Mouse (Mus musculus) forebrain, embryonic 11.5 days (tissue): ENCODE results near the gene Hif1an. TPM values are rescaled to one million over a fixed set of nuclear protein-coding genes. Genes with fewer than 3 reads are reported as not detected.
A peak's percentile ranks its signal among the peaks of the same experiment; 100 is the strongest.

Experiments
- ATAC-seq: fragments of 200-750 bp; cut with Nextera tagmentation; replicated peaks from 2 replicates; pipeline ENCODE4 v1.8.0; 2017; ENCODE audit warnings: moderate TSS enrichment; ENCODE audit not compliant: low FRiP score
- DNase-seq: peaks from one replicate; pipeline ENCODE4 v3.0.0-alpha.2; 2017; ENCODE audit warnings: low spot score
- H3K27ac ChIP-seq: fragments of 300-500 bp; sonication (generic); 2 replicates; pipeline ENCODE4 v1.5.1; 2014; ENCODE audit warnings: low read depth, low read length
- H3K27me3 ChIP-seq: fragments of 300-500 bp; sonication (generic); 2 replicates; pipeline ENCODE4 v1.6.1; 2014; ENCODE audit warnings: mild to moderate bottlenecking, low read length, mixed read lengths; ENCODE audit not compliant: control insufficient read depth, insufficient read depth
- H3K36me3 ChIP-seq: fragments of 300-500 bp; sonication (generic); 2 replicates; pipeline ENCODE4 v1.6.1; 2014; ENCODE audit warnings: mild to moderate bottlenecking, low read length, moderate library complexity, mixed read lengths; ENCODE audit not compliant: control insufficient read depth, insufficient read depth
- H3K4me1 ChIP-seq: fragments of 300-500 bp; sonication (generic); replicated peaks from 2 replicates; pipeline ENCODE4 v1.6.1; 2014; ENCODE audit warnings: low read length, mixed read lengths; ENCODE audit not compliant: control insufficient read depth, insufficient read depth
- H3K4me2 ChIP-seq: fragments of 300-500 bp; sonication (generic); 2 replicates; pipeline ENCODE4 v1.6.1; 2014; ENCODE audit warnings: low read depth, mild to moderate bottlenecking, low read length, moderate library complexity, mixed read lengths; ENCODE audit not compliant: severe bottlenecking
- H3K4me3 ChIP-seq: fragments of 300-500 bp; sonication (generic); 2 replicates; pipeline ENCODE4 v1.5.1; 2014; ENCODE audit warnings: low read depth, low read length
- H3K9ac ChIP-seq: fragments of 300-500 bp; sonication (generic); 2 replicates; pipeline ENCODE4 v1.6.1; 2014; ENCODE audit warnings: low read length
- H3K9me3 ChIP-seq: fragments of 300-500 bp; sonication (generic); 2 replicates; pipeline ENCODE4 v1.6.1; 2016; ENCODE audit warnings: low read length, mixed read lengths; ENCODE audit not compliant: control insufficient read depth
- WGBS: fragments of 180-500 bp; shearing (Covaris S2); extraction: QIAGEN DNeasy Blood & Tissue Kit; methylation state at CpG from one replicate; pipeline ENCODE4 v1.1.7; 2014; 5-methylcytosine and 5-hydroxymethylcytosine counted together
- polyA plus RNA-seq: library from polyadenylated mRNA; unstranded; fragments of >200 nt; fragmentation: Nextera tagmentation; extraction: Ambion mirVana; gene quantifications from 2 replicates; pipeline ENCODE4 v1.2.1, GENCODE M21; 2014

Gene Hif1an
- polyA plus RNA-seq, 1 experiment from 2014 or later, result 33.0 TPM

- no peak within 1 kb of the TSS for H3K4me2 ChIP-seq
- no peak within 1 kb of the TSS for H3K27ac ChIP-seq
- H3K4me3 ChIP-seq, result no peak within 1 kb of the TSS
- 99% methylated on average over 4 of the region's 4 CpGs for WGBS
- ATAC-seq (no peak), DNase-seq (no peak)
- H3K27me3 ChIP-seq, result no peaks in the 10 kb centered on the region
- no peaks in the 10 kb centered on the region for H3K9me3 ChIP-seq
- no peaks in the 10 kb centered on the region for H3K4me1 ChIP-seq
- peaks cover 8% of the 10 kb centered on the region for H3K36me3 ChIP-seq
- H3K9ac ChIP-seq, result no peak within 1 kb of the TSS
These were observed 9.9 kb upstream of the Hif1an start, which contains the start of gene Gm20538 for GRCm38 (mm10) chr19:44552731-44553130. Gm20538 (minus strand) TSS chr19:44552831.

DNA sequence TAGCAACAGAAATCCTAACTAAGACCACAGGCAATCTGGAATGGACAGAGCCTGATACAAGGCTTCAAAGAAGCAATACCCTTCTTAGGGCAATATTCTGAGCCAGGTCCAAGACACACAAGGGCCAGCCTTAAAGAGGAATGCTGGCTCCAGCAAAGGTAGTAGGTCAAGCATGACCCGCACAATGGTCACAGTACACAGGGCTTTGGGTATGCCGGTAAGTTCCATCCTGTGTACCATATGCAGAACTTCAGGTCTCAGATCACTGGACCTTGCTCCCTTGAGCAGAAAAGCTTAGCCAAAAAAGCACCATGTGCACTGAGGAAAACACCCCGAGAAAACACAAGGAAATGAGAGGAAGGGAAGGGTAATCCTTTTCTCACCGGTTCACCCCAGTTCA is 9.4 kb upstream of the Hif1an start:
- no peak overlapping the region for H3K4me2 ChIP-seq
- H3K36me3 ChIP-seq, result peaks cover 8% of the 10 kb centered on the region
- no peak overlapping the region for H3K4me3 ChIP-seq

DNA sequence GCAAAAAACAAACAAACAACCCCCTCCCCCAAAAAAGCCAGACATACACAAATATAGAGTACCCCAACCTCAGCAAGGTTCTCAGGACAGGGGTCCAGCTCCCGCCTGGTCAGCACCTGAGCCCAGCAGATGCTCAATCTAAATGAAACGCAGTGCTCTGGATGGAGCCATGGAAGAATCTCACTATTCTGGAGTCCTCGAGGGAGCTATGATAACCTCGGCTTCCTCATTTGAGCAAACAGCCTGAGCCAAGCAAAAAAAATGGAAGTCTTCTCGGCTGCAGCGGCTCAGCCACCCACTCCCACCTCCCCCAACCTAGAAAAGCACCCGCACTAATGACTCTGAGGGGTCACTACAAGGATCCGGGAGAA is 8.2 kb upstream of the Hif1an start:
- H3K9ac ChIP-seq, result peak overlapping the region; percentile 92
- no peaks in the 10 kb centered on the region for H3K27me3 ChIP-seq
- peak overlapping the region; percentile 93 for H3K4me3 ChIP-seq
- H3K27ac ChIP-seq, result no peak overlapping the region
- H3K9me3 ChIP-seq, result no peaks in the 10 kb centered on the region
- H3K4me2 ChIP-seq, result peak overlapping the region; percentile 91
- no peaks in the 10 kb centered on the region for H3K4me1 ChIP-seq
- WGBS, result 6% methylated on average over 8 of the region's 8 CpGs
- no peak for DNase-seq
- ATAC-seq, result no peak
- H3K36me3 ChIP-seq, result peaks cover 8% of the 10 kb centered on the region

More for the DNA sequence above, 9.4 kb upstream of the Hif1an start:
- WGBS, result 94% methylated on average over 4 of the region's 4 CpGs
- no peaks in the 10 kb centered on the region for H3K9me3 ChIP-seq
- H3K27me3 ChIP-seq, result no peaks in the 10 kb centered on the region
- H3K4me1 ChIP-seq, result no peaks in the 10 kb centered on the region
- H3K27ac ChIP-seq, result no peak overlapping the region
- ATAC-seq (no peak), DNase-seq (no peak)
- H3K9ac ChIP-seq, result no peak overlapping the region

DNA sequence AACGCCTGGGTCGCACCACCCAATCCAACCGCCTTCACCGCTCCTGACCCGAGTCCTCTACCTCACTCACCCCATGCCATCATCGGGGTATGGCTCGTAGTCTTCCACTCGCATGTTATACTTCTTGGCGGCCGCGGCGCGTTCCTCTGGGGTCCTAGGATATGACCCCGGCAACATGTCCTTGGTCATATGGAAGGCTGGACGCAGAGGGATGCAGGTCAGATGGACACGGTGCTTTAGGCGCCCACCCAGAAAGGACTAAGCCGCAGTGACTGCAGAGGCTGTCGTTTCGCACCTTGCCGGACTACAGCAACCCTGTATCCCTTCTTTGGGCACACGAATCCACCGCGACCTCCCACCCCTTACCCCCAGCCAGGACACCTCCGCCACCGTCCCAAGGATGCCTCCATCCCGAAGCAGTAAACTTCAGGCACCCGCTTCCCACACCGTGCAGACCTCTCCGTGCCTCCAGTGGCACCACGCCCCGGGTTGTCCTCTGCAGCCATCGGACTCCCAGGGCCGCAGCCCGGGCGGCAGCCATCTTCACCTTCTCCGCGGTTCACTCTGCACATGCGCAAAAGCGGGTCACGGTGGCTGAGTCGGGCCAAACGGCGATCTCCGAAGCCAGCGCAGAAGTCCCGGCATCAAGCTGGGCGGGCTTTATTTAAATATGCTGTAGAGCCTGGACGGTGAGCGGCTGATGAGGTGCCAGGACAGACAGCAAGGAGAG is 7.6 kb upstream of the Hif1an start, which contains the start of gene Ndufb8:
Gene Ndufb8 (minus strand): TSS at position 580 of the 730 bp plus-strand sequence.
- Histone ChIP-seq H3K36me3 (peaks cover 4% of the 10 kb centered on the region), H3K4me2 (peak within 1 kb of the TSS; percentile 91), H3K27ac (no peak within 1 kb of the TSS), H3K4me1 (no peaks in the 10 kb centered on the region), H3K9me3 (no peaks in the 10 kb centered on the region), H3K27me3 (no peaks in the 10 kb centered on the region), H3K9ac (peak within 1 kb of the TSS; percentile 92), H3K4me3 (peak within 1 kb of the TSS; percentile 93)
- peak; percentile 84 for ATAC-seq
- peak; percentile 96 for DNase-seq
- WGBS, result under 1% methylated on average over 50 of the region's 50 CpGs

DNA sequence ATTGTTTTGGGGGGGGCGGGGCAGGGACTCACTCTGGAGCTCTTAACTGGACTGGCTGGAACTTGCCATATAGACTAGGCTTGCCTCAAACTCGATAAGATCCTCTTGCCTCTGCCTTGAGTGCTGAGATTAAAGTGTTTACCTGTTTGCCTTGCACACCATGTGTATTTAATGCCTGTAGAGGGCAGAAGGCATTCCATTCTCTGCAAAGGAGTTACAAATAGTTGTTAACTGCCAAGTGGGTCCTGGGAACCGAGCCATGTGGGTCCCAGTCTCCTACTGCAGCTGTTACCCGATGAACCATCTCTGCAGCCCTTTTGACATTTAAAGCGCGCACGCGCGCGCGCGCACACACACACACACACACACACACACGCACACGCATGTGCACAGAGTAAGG is 1.4 kb downstream of the Hif1an start:
- H3K9me3 ChIP-seq, result no peaks in the 10 kb centered on the region
- H3K4me3 ChIP-seq, result no peak overlapping the region
- no peak overlapping the region for H3K27ac ChIP-seq
- DNase-seq (no peak), ATAC-seq (no peak)
- WGBS, result 91% methylated on average over 14 of the region's 14 CpGs
- H3K36me3 ChIP-seq, result peaks cover 8% of the 10 kb centered on the region; the same call in 1 of the 2 replicates
- H3K27me3 ChIP-seq, result no peaks in the 10 kb centered on the region
- no peak overlapping the region for H3K9ac ChIP-seq
- H3K4me2 ChIP-seq, result no peak overlapping the region; the same call in 1 of the 2 replicates
- H3K4me1 ChIP-seq, result peaks cover 4% of the 10 kb centered on the region

GRCm38 (mm10) chr19:44567763-44568162 is 5.1 kb downstream of the Hif1an start:
- Histone ChIP-seq H3K4me2 (no peak overlapping the region), H3K27me3 (no peaks in the 10 kb centered on the region), H3K9ac (no peak overlapping the region), H3K27ac (no peak overlapping the region), H3K4me1 (peaks cover 4% of the 10 kb centered on the region), H3K9me3 (no peaks in the 10 kb centered on the region), H3K36me3 (peaks cover 14% of the 10 kb centered on the region), H3K4me3 (no peak overlapping the region)
- WGBS, result 93% methylated on average over 3 of the region's 3 CpGs
- DNase-seq (no peak), ATAC-seq (no peak)

- peaks cover 5% of the 10 kb centered on the region for H3K36me3 ChIP-seq
- H3K4me1 ChIP-seq, result no peaks in the 10 kb centered on the region
- no peaks in the 10 kb centered on the region for H3K27me3 ChIP-seq
- H3K4me2 ChIP-seq, result no peak overlapping the region
- H3K4me3 ChIP-seq, result no peak overlapping the region
- DNase-seq, result no peak
- H3K9me3 ChIP-seq, result no peaks in the 10 kb centered on the region
- no peak overlapping the region for H3K27ac ChIP-seq
- ATAC-seq, result no peak
- 80% methylated on average over 7 of the region's 7 CpGs for WGBS
- no peak overlapping the region for H3K9ac ChIP-seq
These were observed 13.6 kb downstream of the Hif1an start for GRCm38 (mm10) chr19:44576275-44576674.

DNA sequence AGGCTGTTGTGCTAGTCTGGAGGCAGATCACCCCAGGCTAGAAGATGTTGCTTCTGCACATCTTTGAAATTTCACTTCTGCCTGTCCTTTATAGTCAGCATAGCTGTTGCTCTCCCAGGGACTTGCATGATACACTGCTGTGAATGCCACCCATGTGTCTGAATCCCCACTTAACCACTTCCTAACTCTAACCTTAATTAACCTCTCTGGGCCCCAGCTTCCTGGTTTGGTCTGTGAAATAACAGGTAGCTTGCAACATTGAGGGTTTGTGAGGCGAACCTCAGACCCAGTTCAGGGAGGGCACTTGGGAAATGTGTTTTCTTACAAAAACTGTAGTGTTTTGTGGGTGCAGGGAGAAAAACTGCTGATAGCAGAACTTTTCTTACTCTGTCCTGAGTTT is 15.4 kb downstream of the Hif1an start:
- WGBS, result 82% methylated on average over 1 of the region's 1 CpGs
- H3K9ac ChIP-seq, result no peak overlapping the region
- H3K9me3 ChIP-seq, result no peaks in the 10 kb centered on the region
- H3K4me2 ChIP-seq, result no peak overlapping the region
- DNase-seq (no peak), ATAC-seq (no peak)
- no peak overlapping the region for H3K4me3 ChIP-seq
- no peaks in the 10 kb centered on the region for H3K4me1 ChIP-seq
- H3K27me3 ChIP-seq, result no peaks in the 10 kb centered on the region
- H3K36me3 ChIP-seq, result no peaks in the 10 kb centered on the region; the same call in 1 of the 2 replicates
- H3K27ac ChIP-seq, result no peak overlapping the region

DNA sequence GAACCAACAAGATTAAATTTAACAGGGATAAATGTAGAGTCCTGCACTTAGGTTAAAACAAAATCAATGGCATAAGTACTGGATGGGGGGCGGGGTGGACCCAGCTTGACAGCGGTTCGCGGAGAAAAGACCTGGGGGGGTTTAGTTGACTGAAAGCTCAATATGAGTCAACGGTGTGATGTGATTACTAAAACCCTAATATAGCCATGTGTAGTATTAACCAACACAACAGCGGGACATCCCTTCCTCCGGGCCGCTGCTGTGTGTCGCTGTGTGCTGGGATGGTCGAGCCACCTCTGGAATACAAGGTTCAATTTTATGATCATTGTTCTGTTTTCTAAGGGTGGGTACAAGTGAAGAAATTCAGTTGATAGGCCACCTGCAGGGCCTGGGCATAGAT is 19.5 kb downstream of the Hif1an start:
- Histone ChIP-seq H3K27me3 (peaks cover 6% of the 10 kb centered on the region; the same call in 1 of the 2 replicates), H3K4me1 (no peaks in the 10 kb centered on the region), H3K36me3 (no peaks in the 10 kb centered on the region; the same call in 1 of the 2 replicates), H3K4me2 (no peak overlapping the region), H3K9ac (no peak overlapping the region), H3K27ac (no peak overlapping the region), H3K4me3 (no peak overlapping the region), H3K9me3 (no peaks in the 10 kb centered on the region)
- DNase-seq (no peak), ATAC-seq (0 out of 2 replicates have a peak, but pooled peaks have one; percentile 30)
- WGBS, result 85% methylated on average over 10 of the region's 10 CpGs
